Mouse (Mus musculus): ENCODE results near the gene Nrp1. TPM values are rescaled to one million over a fixed set of nuclear protein-coding genes. Genes with fewer than 3 reads are reported as not detected.

Nrp1 gene
- polyA plus RNA-seq, 1 experiment from 2014 or later: 50.6 TPM

- no peak for ATAC-seq (ENCODE audit: insufficient number of reproducible peaks, insufficient read depth, low FRiP score, low TSS enrichment, low read depth)
- Histone ChIP-seq H3K4me3 (replicated peaks) (no peak overlapping the region), H3K9me3 (no peaks in the 10 kb centered on the region), H3K4me2 (peak overlapping the region; percentile 9; the same call in 1 of the 2 replicates), H3K36me3 (no peaks in the 10 kb centered on the region), H3K4me1 (replicated peaks) (peaks cover 19% of the 10 kb centered on the region), H3K27me3 (no peaks in the 10 kb centered on the region), H3K27ac (peak overlapping the region; percentile 37), H3K9ac (replicated peaks) (no peak overlapping the region)
- WGBS: 32% methylated on average over 9 of the region's 9 CpGs
These were observed 92.1 kb downstream of the Nrp1 start for GRCm38 (mm10) chr8:128450390-128451032.

- Histone ChIP-seq H3K36me3 (no peaks in the 10 kb centered on the region), H3K27ac (peak overlapping the region; percentile 37; the same call in 1 of the 2 replicates)
- WGBS: 19% methylated on average over 1 of the region's 1 CpGs
These were observed 92.7 kb downstream of the Nrp1 start for GRCm38 (mm10) chr8:128451121-128451520.

GRCm38 (mm10) chr8:128453471-128453870 is 95.1 kb downstream of the Nrp1 start:
- Histone ChIP-seq H3K27ac (no peak overlapping the region), H3K27me3 (no peaks in the 10 kb centered on the region), H3K9ac (replicated peaks) (no peak overlapping the region), H3K36me3 (peaks cover 6% of the 10 kb centered on the region; the same call in 1 of the 2 replicates), H3K4me3 (replicated peaks) (no peak overlapping the region), H3K4me1 (replicated peaks) (peaks cover 18% of the 10 kb centered on the region), H3K4me2 (no peak overlapping the region), H3K9me3 (no peaks in the 10 kb centered on the region)
- ATAC-seq (ENCODE audit: insufficient number of reproducible peaks, insufficient read depth, low FRiP score, low TSS enrichment, low read depth): no peak
- WGBS: 73% methylated on average over 2 of the region's 2 CpGs

More at GRCm38 (mm10) chr8:128451121-128451520, 92.7 kb downstream of the Nrp1 start:
- peaks cover 16% of the 10 kb centered on the region for H3K4me1 ChIP-seq (replicated peaks)
- no peaks in the 10 kb centered on the region for H3K9me3 ChIP-seq
- no peak for ATAC-seq (ENCODE audit: insufficient number of reproducible peaks, insufficient read depth, low FRiP score, low TSS enrichment, low read depth)
- H3K27me3 ChIP-seq: no peaks in the 10 kb centered on the region
- H3K9ac ChIP-seq (replicated peaks): no peak overlapping the region
- no peak overlapping the region for H3K4me3 ChIP-seq (replicated peaks)
- H3K4me2 ChIP-seq: peak overlapping the region; percentile 9; the same call in 1 of the 2 replicates

GRCm38 (mm10) chr8:128454026-128454425 is 95.6 kb downstream of the Nrp1 start:
- Histone ChIP-seq H3K27me3 (no peaks in the 10 kb centered on the region), H3K4me1 (replicated peaks) (peaks cover 18% of the 10 kb centered on the region), H3K9ac (replicated peaks) (no peak overlapping the region), H3K4me2 (no peak overlapping the region), H3K36me3 (peaks cover 8% of the 10 kb centered on the region; the same call in 1 of the 2 replicates), H3K27ac (no peak overlapping the region), H3K9me3 (no peaks in the 10 kb centered on the region), H3K4me3 (replicated peaks) (no peak overlapping the region)
- WGBS: 89% methylated on average over 3 of the region's 3 CpGs
- ATAC-seq (ENCODE audit: insufficient number of reproducible peaks, insufficient read depth, low FRiP score, low TSS enrichment, low read depth): no peak

GRCm38 (mm10) chr8:128457277-128457676 is 98.9 kb downstream of the Nrp1 start:
- peaks cover 4% of the 10 kb centered on the region for H3K4me1 ChIP-seq (replicated peaks)
- peaks cover 28% of the 10 kb centered on the region; the same call in 1 of the 2 replicates for H3K36me3 ChIP-seq
- H3K4me3 ChIP-seq (replicated peaks): no peak overlapping the region
- ATAC-seq (ENCODE audit: insufficient number of reproducible peaks, insufficient read depth, low FRiP score, low TSS enrichment, low read depth): no peak
- H3K9ac ChIP-seq (replicated peaks): no peak overlapping the region
- no peaks in the 10 kb centered on the region for H3K9me3 ChIP-seq
- WGBS: 92% methylated on average over 2 of the region's 2 CpGs
- H3K27me3 ChIP-seq: no peaks in the 10 kb centered on the region
- no peak overlapping the region for H3K27ac ChIP-seq
- no peak overlapping the region for H3K4me2 ChIP-seq

- WGBS: 62% methylated on average over 1 of the region's 1 CpGs
- no peak for ATAC-seq (ENCODE audit: insufficient number of reproducible peaks, insufficient read depth, low FRiP score, low TSS enrichment, low read depth)
- H3K36me3 ChIP-seq: peaks cover 28% of the 10 kb centered on the region; the same call in 1 of the 2 replicates
These were observed 101.3 kb downstream of the Nrp1 start for GRCm38 (mm10) chr8:128459704-128460103.

GRCm38 (mm10) chr8:128461716-128462115 is 103.3 kb downstream of the Nrp1 start:
- H3K4me2 ChIP-seq: no peak overlapping the region
- H3K9me3 ChIP-seq: no peaks in the 10 kb centered on the region
- peaks cover 4% of the 10 kb centered on the region for H3K4me1 ChIP-seq (replicated peaks)
- no peak overlapping the region; the same call in 1 of the 2 replicates for H3K9ac ChIP-seq (replicated peaks)
- H3K27me3 ChIP-seq: no peaks in the 10 kb centered on the region
- peaks cover 28% of the 10 kb centered on the region; the same call in 1 of the 2 replicates for H3K36me3 ChIP-seq
- no peak for ATAC-seq (ENCODE audit: insufficient number of reproducible peaks, insufficient read depth, low FRiP score, low TSS enrichment, low read depth)
- no peak overlapping the region for H3K27ac ChIP-seq
- no peak overlapping the region for H3K4me3 ChIP-seq (replicated peaks)

More at GRCm38 (mm10) chr8:128459704-128460103, 101.3 kb downstream of the Nrp1 start:
- no peak overlapping the region for H3K4me3 ChIP-seq (replicated peaks)
- H3K9me3 ChIP-seq: no peaks in the 10 kb centered on the region
- no peak overlapping the region for H3K4me2 ChIP-seq
- H3K9ac ChIP-seq (replicated peaks): no peak overlapping the region
- peaks cover 4% of the 10 kb centered on the region for H3K4me1 ChIP-seq (replicated peaks)
- no peak overlapping the region for H3K27ac ChIP-seq
- H3K27me3 ChIP-seq: no peaks in the 10 kb centered on the region

- no peak overlapping the region for H3K4me3 ChIP-seq (replicated peaks)
- H3K9ac ChIP-seq (replicated peaks): no peak overlapping the region
- no peaks in the 10 kb centered on the region for H3K9me3 ChIP-seq
- no peak for ATAC-seq (ENCODE audit: insufficient number of reproducible peaks, insufficient read depth, low FRiP score, low TSS enrichment, low read depth)
- H3K4me2 ChIP-seq: no peak overlapping the region
- no peaks in the 10 kb centered on the region; the same call in 1 of the 2 replicates for H3K4me1 ChIP-seq (replicated peaks)
- H3K27me3 ChIP-seq: no peaks in the 10 kb centered on the region
- no peak overlapping the region for H3K27ac ChIP-seq
- peaks cover 32% of the 10 kb centered on the region; the same call in 1 of the 2 replicates for H3K36me3 ChIP-seq
These were observed 104.8 kb downstream of the Nrp1 start for GRCm38 (mm10) chr8:128463162-128463561.

- 81% methylated on average over 4 of the region's 4 CpGs for WGBS
These were observed 105.7 kb downstream of the Nrp1 start for GRCm38 (mm10) chr8:128464056-128464623.

GRCm38 (mm10) chr8:128465553-128465952 is 107.1 kb downstream of the Nrp1 start:
- Histone ChIP-seq H3K36me3 (peaks cover 28% of the 10 kb centered on the region; the same call in 1 of the 2 replicates), H3K4me3 (replicated peaks) (no peak overlapping the region), H3K27me3 (no peaks in the 10 kb centered on the region), H3K9me3 (no peaks in the 10 kb centered on the region), H3K27ac (no peak overlapping the region), H3K9ac (replicated peaks) (no peak overlapping the region), H3K4me1 (replicated peaks) (no peaks in the 10 kb centered on the region), H3K4me2 (no peak overlapping the region)
- ATAC-seq (ENCODE audit: insufficient number of reproducible peaks, insufficient read depth, low FRiP score, low TSS enrichment, low read depth): no peak
- WGBS: 96% methylated on average over 2 of the region's 2 CpGs

More at GRCm38 (mm10) chr8:128464056-128464623, 105.7 kb downstream of the Nrp1 start:
- H3K4me2 ChIP-seq: no peak overlapping the region
- H3K9me3 ChIP-seq: no peaks in the 10 kb centered on the region
- H3K27ac ChIP-seq: no peak overlapping the region
- H3K4me1 ChIP-seq (replicated peaks): no peaks in the 10 kb centered on the region
- peaks cover 35% of the 10 kb centered on the region; the same call in 1 of the 2 replicates for H3K36me3 ChIP-seq
- ATAC-seq (ENCODE audit: insufficient number of reproducible peaks, insufficient read depth, low FRiP score, low TSS enrichment, low read depth): no peak
- H3K9ac ChIP-seq (replicated peaks): no peak overlapping the region
- H3K27me3 ChIP-seq: no peaks in the 10 kb centered on the region
- H3K4me3 ChIP-seq (replicated peaks): no peak overlapping the region

- Histone ChIP-seq H3K9me3 (no peaks in the 10 kb centered on the region), H3K27ac (no peak overlapping the region), H3K36me3 (peaks cover 27% of the 10 kb centered on the region; the same call in 1 of the 2 replicates), H3K9ac (replicated peaks) (no peak overlapping the region), H3K27me3 (no peaks in the 10 kb centered on the region), H3K4me1 (replicated peaks) (no peaks in the 10 kb centered on the region), H3K4me3 (replicated peaks) (no peak overlapping the region), H3K4me2 (no peak overlapping the region)
- 87% methylated on average over 4 of the region's 4 CpGs for WGBS
- no peak for ATAC-seq (ENCODE audit: insufficient number of reproducible peaks, insufficient read depth, low FRiP score, low TSS enrichment, low read depth)
These were observed 108.5 kb downstream of the Nrp1 start for GRCm38 (mm10) chr8:128466681-128467430.

Measured in limb, embryonic 12.5 days (tissue).